Mouse (Mus musculus): ENCODE measurements at regions not wholly inside any gene's neighbourhood (a gene's known extent, or its start where the extent isn't known, plus 50 kb on each side); places are given as distances from the start of the nearest gene placed in this dataset.

DNA sequence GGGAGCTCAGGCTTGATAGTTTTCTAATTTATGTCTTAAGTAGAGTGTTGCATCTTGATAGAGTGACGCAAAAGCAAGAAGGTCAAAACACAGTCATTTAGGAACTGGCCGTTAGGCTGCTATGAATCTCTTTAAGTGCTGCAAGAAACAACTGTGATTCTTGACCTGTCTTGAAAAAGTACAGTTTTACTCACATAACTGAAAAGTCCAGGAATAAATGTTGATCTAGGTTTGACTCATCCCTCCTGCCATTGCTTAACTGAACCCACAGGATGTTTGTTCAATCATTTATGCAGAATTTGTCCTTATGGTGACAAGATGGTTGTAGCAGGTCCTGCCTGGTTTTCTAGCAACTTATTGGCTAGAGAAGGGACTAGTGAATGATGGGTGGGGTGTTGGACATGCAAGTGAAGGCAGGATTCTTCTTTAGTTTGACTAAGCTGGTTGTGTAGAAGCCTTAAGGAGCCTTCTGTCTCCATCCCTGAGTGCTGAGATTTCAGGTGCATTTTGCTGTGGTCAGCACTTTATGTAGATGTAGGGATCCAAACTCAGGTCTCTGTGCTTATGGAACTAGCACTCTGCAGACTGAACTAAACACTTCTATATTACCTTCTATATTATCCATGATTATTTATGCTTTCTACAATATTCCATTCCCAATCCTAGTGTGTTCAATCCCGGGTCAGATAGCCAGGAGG lies 782.7 kb upstream of the Lrrc6 start:
- H3K9me3 ChIP-seq (ENCODE audit: low read length): no peaks in the 10 kb centered on the region
- H3K27ac ChIP-seq (ENCODE audit: low read depth, low read length): no peak overlapping the region
- H3K4me3 ChIP-seq (ENCODE audit: low read depth, low read length): no peak overlapping the region
- no peaks in the 10 kb centered on the region for H3K36me3 ChIP-seq (ENCODE audit: insufficient read depth, low read length)
- no peaks in the 10 kb centered on the region for H3K4me1 ChIP-seq (ENCODE audit: insufficient read depth, low read length)
- H3K9ac ChIP-seq (replicated peaks; ENCODE audit: low read length, poor library complexity, severe bottlenecking): no peak overlapping the region
- no peaks in the 10 kb centered on the region for H3K27me3 ChIP-seq (ENCODE audit: insufficient read depth, low read length)
- TF ChIP-seq CTCF (IDR thresholded peaks at IDR 0.05): no peak
- ATAC-seq (ENCODE audit: low FRiP score) (no peak), DNase-seq (ENCODE audit: low spot score) (no peak)
- no peak overlapping the region for H3K4me2 ChIP-seq (ENCODE audit: low read depth, low read length, poor library complexity, severe bottlenecking)
- 83% methylated on average over 3 of the region's 3 CpGs for WGBS

GRCm38 (mm10) chr15:67278869-67279268 lies 778.2 kb upstream of the Lrrc6 start:
- Histone ChIP-seq H3K9me3 (ENCODE audit: low read length) (no peaks in the 10 kb centered on the region), H3K27me3 (ENCODE audit: insufficient read depth, low read length) (no peaks in the 10 kb centered on the region)
- 87% methylated on average over 1 of the region's 1 CpGs for WGBS

GRCm38 (mm10) chr15:67275058-67275457 lies 774.3 kb upstream of the Lrrc6 start:
- ATAC-seq (ENCODE audit: low FRiP score): no peak

More at GRCm38 (mm10) chr15:67278869-67279268, 778.2 kb upstream of the Lrrc6 start:
- no peaks in the 10 kb centered on the region for H3K36me3 ChIP-seq (ENCODE audit: insufficient read depth, low read length)
- no peak for DNase-seq (ENCODE audit: low spot score)
- ATAC-seq (ENCODE audit: low FRiP score): no peak
- H3K4me3 ChIP-seq (ENCODE audit: low read depth, low read length): no peak overlapping the region
- no peak overlapping the region for H3K27ac ChIP-seq (ENCODE audit: low read depth, low read length)
- no peak for TF ChIP-seq CTCF (IDR thresholded peaks at IDR 0.05)
- H3K4me2 ChIP-seq (ENCODE audit: low read depth, low read length, poor library complexity, severe bottlenecking): no peak overlapping the region
- H3K4me1 ChIP-seq (ENCODE audit: insufficient read depth, low read length): no peaks in the 10 kb centered on the region
- H3K9ac ChIP-seq (replicated peaks; ENCODE audit: low read length, poor library complexity, severe bottlenecking): no peak overlapping the region

GRCm38 (mm10) chr15:67272397-67272796 lies 771.7 kb upstream of the Lrrc6 start:
- no peak overlapping the region for H3K4me3 ChIP-seq (ENCODE audit: low read depth, low read length)
- ATAC-seq (ENCODE audit: low FRiP score) (no peak), DNase-seq (ENCODE audit: low spot score) (no peak)
- no peaks in the 10 kb centered on the region for H3K36me3 ChIP-seq (ENCODE audit: insufficient read depth, low read length)
- H3K27me3 ChIP-seq (ENCODE audit: insufficient read depth, low read length): no peaks in the 10 kb centered on the region
- 91% methylated on average over 2 of the region's 2 CpGs for WGBS
- H3K4me2 ChIP-seq (ENCODE audit: low read depth, low read length, poor library complexity, severe bottlenecking): no peak overlapping the region
- no peak overlapping the region for H3K9ac ChIP-seq (replicated peaks; ENCODE audit: low read length, poor library complexity, severe bottlenecking)
- H3K4me1 ChIP-seq (ENCODE audit: insufficient read depth, low read length): no peaks in the 10 kb centered on the region
- H3K27ac ChIP-seq (ENCODE audit: low read depth, low read length): no peak overlapping the region
- no peaks in the 10 kb centered on the region for H3K9me3 ChIP-seq (ENCODE audit: low read length)
- no peak for TF ChIP-seq CTCF (IDR thresholded peaks at IDR 0.05)

More at GRCm38 (mm10) chr15:67275058-67275457, 774.3 kb upstream of the Lrrc6 start:
- Histone ChIP-seq H3K4me2 (ENCODE audit: low read depth, low read length, poor library complexity, severe bottlenecking) (no peak overlapping the region), H3K36me3 (ENCODE audit: insufficient read depth, low read length) (no peaks in the 10 kb centered on the region), H3K27me3 (ENCODE audit: insufficient read depth, low read length) (no peaks in the 10 kb centered on the region), H3K4me3 (ENCODE audit: low read depth, low read length) (no peak overlapping the region), H3K27ac (ENCODE audit: low read depth, low read length) (no peak overlapping the region), H3K9ac (replicated peaks; ENCODE audit: low read length, poor library complexity, severe bottlenecking) (no peak overlapping the region), H3K9me3 (ENCODE audit: low read length) (no peaks in the 10 kb centered on the region), H3K4me1 (ENCODE audit: insufficient read depth, low read length) (no peaks in the 10 kb centered on the region)
- no peak for TF ChIP-seq CTCF (IDR thresholded peaks at IDR 0.05)
- DNase-seq (ENCODE audit: low spot score): no peak

- Histone ChIP-seq H3K27ac (ENCODE audit: low read depth, low read length) (no peak overlapping the region), H3K27me3 (ENCODE audit: insufficient read depth, low read length) (no peaks in the 10 kb centered on the region), H3K9me3 (ENCODE audit: low read length) (no peaks in the 10 kb centered on the region), H3K4me3 (ENCODE audit: low read depth, low read length) (no peak overlapping the region), H3K4me1 (ENCODE audit: insufficient read depth, low read length) (no peaks in the 10 kb centered on the region), H3K9ac (replicated peaks; ENCODE audit: low read length, poor library complexity, severe bottlenecking) (no peak overlapping the region), H3K4me2 (ENCODE audit: low read depth, low read length, poor library complexity, severe bottlenecking) (no peak overlapping the region), H3K36me3 (ENCODE audit: insufficient read depth, low read length) (no peaks in the 10 kb centered on the region)
- DNase-seq (ENCODE audit: low spot score): no peak
- ATAC-seq (ENCODE audit: low FRiP score): no peak
- 77% methylated on average over 6 of the region's 6 CpGs for WGBS
- TF ChIP-seq CTCF (IDR thresholded peaks at IDR 0.05): no peak
Observed at GRCm38 (mm10) chr15:67263723-67264122, 763.0 kb upstream of the Lrrc6 start.

DNA sequence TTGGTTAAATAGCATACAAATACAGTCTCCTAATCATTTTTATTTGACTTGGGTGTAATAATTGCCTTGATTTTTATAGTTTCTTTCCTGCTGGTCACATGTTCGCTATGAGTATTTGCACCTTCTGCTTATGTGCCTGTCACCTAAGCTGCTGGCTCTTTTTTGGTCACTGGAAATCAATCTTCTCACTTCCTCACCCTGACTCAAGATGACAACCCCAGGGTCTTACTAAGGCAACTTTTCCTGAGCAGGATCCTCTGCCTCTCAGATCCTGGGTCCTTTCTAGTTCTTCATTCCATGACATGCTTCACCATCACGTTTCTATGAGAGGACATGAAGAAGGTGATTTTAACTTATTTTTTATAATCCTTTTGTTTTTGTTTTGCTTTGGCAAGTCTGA lies 762.6 kb upstream of the Lrrc6 start:
- 78% methylated on average over 2 of the region's 2 CpGs for WGBS
- TF ChIP-seq CTCF (IDR thresholded peaks at IDR 0.05): no peak

More for the DNA sequence above, 762.6 kb upstream of the Lrrc6 start:
- Histone ChIP-seq H3K4me3 (ENCODE audit: low read depth, low read length) (no peak overlapping the region), H3K4me2 (ENCODE audit: low read depth, low read length, poor library complexity, severe bottlenecking) (no peak overlapping the region), H3K9me3 (ENCODE audit: low read length) (no peaks in the 10 kb centered on the region), H3K36me3 (ENCODE audit: insufficient read depth, low read length) (no peaks in the 10 kb centered on the region), H3K9ac (replicated peaks; ENCODE audit: low read length, poor library complexity, severe bottlenecking) (no peak overlapping the region), H3K27ac (ENCODE audit: low read depth, low read length) (no peak overlapping the region), H3K4me1 (ENCODE audit: insufficient read depth, low read length) (no peaks in the 10 kb centered on the region), H3K27me3 (ENCODE audit: insufficient read depth, low read length) (no peaks in the 10 kb centered on the region)
- ATAC-seq (ENCODE audit: low FRiP score) (no peak), DNase-seq (ENCODE audit: low spot score) (no peak)

Measured in midbrain, postnatal 0 days (tissue).